Mouse (Mus musculus) naive thymus-derived CD4-positive, alpha-beta T cell, adult 2 months (primary cell): ENCODE results near the gene Ift57.

Experiments
- DNase-seq: peaks from one replicate; pipeline ENCODE4 v3.0.0-alpha.2; 2011; ENCODE audit warnings: low read depth

Gene Ift57

DNA sequence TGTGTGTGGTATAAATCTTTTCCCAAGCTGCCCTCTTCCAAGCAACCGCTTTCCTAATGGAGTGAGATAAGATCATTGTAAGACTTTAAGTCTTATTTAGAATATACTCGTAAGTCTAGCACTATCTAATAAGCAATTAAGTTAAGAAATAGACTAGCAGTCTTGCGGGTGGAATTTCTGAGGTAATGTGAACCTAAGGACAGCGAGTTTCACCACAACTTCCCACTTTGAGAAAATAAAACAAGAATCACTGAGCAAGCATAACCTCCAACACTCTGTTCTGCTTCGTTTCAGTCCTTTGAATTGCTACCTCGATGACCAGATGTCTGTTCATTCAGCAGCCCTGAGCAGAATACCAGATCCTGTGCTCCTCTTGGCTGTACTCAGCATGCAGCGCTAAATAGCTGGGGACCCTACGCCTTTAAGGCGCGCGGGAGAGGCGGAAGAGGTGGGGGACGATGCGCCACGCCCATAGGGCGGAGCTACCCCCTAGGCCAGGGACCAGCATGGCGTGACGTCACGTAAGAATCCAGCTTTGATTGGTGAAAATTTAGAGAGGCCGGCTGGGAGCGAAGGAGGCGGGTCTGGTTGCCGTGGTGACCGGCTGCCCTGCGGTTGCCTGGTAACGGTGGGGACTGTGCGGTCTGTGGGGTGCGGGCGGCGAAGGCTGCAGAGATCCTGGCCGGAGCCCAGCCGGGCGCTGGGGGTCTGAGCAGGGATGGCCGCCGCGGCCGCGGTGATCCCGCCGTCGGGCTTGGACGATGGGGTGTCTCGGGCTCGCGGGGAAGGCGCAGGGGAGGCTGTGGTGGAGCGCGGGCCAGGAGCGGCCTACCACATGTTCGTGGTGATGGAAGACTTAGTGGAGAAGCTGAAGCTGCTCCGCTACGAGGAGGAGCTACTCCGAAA lies at the start of gene Ift57:
Gene Ift57 (plus strand): TSS at position 614 of the 906 bp plus-strand sequence.
- DNase-seq: peak; percentile 99

DNA sequence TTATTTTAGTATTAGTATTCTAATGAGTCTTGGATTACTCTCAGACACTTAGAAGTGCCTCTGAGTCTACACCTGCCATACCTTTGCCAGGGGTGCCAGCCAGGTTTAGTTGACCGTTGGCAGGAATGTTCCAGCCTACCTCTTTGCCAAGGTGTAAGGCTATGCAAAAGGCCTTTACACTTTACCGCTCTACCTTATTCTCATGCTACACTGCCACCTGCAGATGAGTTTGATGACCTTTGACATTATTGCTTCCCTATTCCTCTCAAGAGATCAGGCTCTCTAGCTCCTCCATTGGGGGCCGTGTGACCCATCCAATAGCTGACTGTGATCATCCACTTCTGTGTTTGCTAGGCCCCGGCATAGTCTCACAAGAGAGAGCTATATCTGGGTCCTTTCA lies 41.9 kb upstream of the Ift57 start:
- DNase-seq: no peak

DNA sequence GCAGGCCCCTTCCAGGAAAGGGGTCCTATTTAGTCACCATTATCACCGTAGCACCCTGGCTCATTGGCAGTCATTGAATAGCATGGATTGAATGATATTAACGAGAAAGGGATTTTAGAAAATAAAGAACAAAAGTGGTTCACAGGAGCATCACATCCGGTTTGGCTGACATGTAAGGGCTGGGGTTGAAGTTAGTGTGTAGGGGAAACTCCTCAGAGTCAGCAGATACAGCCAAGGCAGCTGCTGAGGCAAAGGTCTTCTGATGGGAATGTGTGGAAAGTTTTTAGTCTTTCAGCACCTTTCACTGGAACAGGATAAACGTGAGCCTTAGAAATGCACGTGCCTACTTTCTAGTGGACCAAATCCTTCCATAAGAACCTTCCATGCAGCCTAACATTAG lies 41.0 kb upstream of the Ift57 start:
- DNase-seq: peak; percentile 42

DNA sequence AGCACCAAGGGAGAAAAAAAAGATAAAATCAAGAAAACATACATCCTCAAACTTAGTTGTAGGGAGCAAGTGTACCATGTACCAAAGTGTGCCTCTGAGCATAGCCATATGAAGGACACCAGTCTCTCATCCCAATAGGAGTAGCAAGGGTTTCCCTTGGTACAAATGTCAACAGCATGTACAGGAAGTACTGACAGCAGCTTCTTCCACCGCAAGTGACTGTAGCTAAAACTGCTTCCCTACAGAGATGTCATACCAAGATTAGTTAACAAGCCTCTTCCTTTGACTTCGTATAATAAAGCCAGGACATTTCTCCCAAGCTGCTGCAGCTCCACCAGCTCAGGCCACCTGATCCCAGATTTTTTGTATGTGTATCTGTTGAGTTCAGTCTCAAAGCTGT lies 39.9 kb upstream of the Ift57 start:
- peak; percentile 6 for DNase-seq

DNA sequence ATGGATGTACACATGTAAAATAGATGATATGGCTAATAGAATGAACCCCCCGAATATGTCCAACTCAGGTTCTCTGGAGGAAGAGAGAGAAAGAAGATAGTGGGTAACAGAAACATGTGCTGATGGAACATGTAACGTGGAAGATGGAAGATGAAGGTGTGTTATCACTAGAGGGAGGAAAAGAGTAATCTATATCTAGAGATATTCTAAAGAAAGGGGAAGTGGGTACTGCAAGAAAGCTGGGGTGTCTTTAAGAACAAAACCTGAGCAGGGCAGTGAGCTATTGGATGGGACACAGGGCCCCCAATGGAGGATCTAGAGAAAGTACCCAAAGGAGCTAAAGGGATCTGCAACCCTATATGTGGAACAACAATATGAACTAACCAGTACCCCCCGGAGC lies 38.9 kb upstream of the Ift57 start:
- DNase-seq: no peak

DNA sequence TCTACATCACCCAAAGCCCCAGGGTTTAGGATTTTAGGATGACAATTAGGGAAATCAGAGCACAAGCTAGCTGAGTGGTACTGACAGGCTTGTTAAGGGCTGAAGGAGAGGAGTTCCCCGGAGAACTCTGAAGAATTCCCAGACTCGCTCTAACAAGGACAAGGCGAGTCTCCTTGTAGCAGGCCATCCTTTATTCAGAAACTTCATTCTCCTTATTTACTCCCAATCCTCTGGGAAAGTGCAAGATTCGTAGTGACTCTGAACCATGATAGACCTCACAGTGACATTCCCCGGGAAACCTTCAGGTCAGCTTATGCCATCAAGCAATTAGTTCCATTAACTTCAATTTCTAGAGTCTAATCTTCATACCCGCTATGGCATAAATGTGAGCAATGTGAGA lies 36.8 kb upstream of the Ift57 start:
- DNase-seq: no peak

DNA sequence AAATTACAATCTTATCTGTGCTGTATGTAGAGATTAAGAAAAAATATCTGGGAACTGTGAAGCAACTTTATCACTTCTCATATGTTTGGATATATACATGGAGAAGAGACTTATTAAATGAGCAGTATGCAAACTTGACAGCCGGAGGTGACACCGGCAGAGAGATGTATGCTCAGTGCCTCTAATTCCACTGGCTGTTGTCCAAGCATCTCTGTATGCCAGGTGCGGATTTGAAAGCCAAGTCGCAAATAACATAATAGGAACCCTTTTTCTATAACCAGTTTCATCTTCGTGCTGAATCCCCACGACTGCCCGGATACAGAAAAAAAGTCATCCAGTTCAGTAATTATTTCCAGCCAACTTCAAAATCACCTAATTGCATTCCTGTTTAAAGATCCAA lies 34.4 kb upstream of the Ift57 start:
- DNase-seq: no peak

DNA sequence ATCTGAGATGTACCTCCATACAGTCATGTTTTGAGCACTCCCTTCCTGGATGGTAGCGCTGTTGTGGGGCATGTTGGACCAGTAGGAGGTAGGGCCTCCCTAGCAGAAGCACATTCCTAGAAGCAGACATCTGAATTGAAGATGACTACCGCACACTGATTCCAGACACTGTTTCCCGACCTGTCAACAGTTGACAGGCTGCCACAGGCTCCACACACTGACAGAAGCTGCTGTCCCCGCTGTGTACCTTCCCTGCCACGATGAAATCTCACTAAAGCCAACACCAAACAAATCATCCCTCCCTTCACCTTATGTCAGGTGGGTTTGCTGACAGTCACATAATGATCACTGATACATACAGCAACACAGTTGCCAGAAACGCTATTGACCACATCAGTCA lies 19.4 kb upstream of the Ift57 start:
- no peak for DNase-seq

DNA sequence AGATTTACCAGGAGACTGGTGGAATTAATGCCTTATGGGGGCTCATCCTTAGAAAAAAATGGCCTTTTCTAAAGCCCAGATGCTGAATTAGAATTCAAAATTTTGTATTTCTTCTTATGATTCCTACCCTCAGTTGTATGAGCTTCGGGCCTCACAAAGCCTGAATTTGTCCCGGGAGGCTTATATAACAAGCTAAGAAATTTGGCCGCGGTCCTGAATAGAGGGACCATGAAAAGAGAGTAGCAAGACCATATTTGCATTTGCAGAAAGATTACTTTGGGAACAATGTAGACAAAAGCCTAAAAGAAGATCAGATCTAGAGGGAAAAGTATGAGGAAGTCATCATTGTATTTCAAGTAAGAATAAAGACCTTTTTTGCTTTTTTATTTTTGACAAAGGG lies 14.1 kb upstream of the Ift57 start:
- no peak for DNase-seq

DNA sequence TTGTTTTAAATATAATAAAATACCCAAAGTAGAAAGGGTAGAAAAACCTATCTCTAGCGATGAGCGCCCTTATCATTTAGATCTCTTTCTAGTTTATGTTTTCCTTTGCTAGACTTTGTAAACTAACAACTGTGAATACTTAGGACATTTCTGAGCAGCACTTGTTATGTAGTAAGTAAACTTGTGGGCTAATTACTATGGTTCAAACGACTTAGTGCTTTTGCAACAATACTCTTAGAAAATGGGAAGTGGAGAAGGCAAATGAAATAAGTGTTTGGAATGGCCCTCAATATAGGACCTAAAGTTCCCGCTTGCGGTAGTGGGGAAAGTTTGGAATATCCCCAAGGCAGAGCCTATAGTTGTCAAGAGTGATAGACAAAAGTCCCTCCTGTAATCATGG lies 788 bp downstream of the Ift57 start:
- no peak for DNase-seq

DNA sequence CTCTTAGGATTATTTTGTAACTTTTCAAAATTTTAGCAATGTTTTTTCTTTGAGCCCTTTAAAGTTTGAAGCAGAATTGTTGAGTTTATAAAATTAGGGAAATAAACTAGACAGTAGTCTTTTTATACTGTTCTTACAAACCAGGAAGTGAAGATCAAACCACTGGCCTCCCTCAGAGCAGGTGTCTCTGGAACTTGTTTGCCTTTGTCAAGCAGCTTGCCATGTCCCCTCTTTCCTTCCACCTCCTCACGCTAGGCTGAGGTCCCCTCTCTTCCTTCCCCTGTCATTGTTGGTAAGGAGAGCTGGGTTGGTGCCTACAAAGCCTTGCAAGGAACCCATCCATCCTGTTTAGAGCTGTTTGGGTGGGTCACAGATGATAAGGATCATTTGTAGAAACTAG lies 9.0 kb downstream of the Ift57 start:
- peak; percentile 24 for DNase-seq

DNA sequence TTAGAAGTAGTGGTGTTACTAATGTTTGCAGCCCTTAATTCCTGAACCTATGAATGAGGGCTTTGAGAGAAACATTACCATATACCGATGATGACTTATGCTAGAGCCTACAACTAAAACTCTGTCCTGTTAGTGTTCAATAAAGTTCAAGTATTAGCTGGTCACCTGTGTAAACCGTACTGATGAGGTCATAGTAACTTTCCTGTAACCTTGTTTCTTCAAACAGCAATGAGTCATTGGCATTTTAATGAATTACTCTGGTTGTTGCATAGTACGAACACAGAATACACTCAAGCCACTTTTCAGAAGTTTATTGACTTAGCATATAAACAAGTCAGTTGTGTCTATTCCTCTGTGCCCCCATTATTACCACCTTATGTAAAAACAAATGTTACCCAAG lies 11.2 kb downstream of the Ift57 start:
- no peak for DNase-seq

DNA sequence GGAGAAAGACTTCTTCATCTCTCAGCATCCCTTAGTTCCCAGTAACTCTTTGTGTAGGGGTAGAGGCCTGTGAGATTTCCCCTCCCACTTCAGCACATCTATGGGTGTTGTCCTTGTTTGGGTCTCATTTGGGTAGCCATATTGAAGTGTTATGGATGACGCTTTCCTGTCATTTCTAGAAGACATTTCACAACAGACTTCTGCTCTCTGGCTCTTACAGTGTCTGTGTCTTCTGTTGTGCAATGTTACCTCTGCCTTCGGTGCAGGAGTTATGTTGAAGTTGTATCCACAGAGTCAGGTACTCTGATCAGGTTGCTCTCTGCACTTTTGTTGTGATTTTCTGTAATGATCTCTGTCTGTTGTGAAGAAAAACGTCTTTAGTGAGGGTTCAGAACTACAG lies 14.3 kb downstream of the Ift57 start:
- no peak for DNase-seq

DNA sequence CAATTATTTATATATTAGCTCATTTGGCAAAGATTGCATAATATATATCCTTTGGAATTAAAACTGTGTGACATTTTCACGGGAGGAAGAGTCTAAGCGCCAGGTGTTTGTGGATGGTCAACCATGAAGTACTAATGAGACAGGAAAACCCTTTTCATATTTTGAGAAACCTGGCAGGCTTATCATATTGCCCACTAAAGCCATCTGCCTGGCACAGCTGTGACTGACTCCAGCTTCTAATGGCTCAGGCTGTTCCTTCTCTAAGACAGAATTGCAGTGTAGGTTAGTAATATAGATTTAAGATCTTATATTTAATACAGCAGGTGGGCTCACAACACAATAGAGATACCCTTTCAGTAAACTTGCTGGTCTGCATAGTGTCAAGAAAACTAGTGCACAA lies 21.6 kb downstream of the Ift57 start:
- DNase-seq: no peak

DNA sequence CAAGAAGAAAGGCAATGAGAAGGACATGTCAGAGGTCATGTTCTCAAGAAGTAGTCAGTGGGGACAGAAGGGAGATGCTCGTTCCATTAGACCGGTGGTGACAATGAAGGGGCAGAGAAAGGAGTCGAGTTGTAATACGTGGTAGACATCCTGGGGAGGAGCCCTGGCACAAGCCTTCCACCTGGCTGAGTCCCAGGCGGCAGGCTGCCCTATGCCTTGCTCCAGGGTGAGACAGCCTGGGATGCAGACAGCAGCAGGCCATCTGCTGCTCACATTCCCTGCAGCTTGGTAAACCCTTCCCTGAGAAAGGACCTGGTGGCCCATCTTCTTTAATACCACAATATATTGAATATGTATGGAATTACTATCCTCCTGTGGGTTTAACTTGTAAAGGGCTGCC lies 22.6 kb downstream of the Ift57 start:
- DNase-seq: no peak

DNA sequence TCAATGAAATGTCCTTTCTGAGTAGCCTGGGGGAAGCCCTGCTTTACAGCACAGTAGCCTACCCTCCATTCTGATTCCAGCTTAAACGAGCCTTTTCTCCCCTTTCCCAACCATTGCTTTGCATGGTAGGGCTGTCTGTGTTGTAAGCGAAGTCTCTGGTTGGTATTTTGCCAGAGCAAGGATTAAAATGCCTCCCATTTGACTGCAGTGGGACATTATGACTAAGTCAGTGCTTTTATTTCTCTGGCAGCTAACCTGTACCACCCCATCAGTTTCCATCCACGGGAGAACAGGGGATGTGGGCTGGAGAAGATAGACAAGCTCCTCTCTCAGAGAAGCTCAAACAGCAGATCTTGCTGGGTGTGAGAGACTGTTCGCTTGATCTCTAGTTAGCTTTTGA lies 24.2 kb downstream of the Ift57 start:
- no peak for DNase-seq

DNA sequence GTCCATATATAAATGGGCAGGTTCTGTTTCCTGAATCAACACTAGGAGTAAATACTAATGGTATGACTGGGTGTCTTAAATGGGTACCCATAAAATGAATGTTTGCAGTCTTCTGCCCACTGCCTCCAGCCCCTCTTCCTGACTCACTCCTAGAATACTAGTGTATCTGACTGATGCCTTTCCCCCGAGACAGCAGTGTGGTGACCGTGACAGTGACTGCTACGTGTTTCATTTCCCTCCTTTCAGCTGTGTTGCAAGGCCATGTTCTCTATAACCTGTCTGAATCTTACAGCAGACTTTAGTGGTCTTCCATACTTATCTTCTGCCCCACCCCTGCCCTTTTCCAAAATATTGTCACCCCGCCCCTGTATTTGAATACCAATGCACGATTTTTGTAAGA lies 25.2 kb downstream of the Ift57 start:
- DNase-seq: no peak

DNA sequence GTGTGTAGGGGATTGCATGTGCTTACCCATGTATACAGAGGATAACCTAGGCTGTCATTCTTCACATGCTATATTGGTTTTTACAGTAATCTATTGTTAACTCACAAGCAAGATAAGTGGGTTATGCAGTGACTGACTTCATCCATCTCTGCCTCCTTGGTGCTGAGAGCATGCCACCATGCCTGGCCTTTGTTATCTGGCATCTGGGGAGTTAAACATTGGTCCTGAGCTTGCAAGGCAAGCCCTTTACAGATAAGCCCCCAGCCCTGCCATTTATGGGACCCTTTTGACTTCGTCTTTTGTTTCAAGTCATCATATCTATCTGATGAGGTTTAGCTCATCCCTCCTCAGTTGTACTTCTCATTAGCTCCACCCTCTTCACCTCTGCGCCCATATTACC lies 25.9 kb downstream of the Ift57 start:
- DNase-seq: no peak

DNA sequence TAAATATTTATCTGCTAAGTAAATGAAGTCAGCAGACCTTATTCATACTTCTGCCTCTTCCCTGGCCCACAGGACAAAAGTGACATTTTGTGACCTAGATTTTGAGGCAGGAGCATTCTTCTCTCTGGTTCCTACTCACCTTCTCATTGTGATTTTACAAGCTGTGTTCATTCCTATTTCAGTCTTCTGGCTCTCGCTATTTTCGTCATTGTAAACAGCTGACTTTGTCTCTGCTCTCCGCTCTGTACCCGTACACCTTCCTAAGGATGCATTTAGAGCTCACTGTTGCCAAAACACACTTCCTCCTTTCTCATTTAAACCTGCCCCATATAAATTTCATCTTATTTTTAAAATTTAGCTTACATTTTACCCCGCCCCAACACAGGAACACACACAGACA lies 26.4 kb downstream of the Ift57 start:
- no peak for DNase-seq

DNA sequence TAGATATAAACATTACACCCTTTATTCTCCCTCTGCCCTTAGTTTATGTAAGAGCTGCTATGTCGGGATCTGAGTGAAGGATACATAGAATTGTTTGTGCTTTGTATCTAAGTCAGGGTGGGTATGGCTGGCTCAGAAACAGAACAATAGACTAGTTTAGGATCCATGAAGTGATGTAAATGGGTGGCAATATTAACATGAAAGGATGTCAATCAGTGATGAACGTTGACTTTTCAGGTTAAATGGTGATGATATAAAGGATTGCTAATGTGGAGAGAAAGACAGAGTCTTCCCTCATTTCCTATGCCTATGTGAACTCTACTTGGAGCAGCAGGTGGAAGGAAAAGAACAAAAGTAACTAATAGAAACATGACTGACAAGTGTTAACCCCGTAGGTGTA lies 27.2 kb downstream of the Ift57 start:
- no peak for DNase-seq

DNA sequence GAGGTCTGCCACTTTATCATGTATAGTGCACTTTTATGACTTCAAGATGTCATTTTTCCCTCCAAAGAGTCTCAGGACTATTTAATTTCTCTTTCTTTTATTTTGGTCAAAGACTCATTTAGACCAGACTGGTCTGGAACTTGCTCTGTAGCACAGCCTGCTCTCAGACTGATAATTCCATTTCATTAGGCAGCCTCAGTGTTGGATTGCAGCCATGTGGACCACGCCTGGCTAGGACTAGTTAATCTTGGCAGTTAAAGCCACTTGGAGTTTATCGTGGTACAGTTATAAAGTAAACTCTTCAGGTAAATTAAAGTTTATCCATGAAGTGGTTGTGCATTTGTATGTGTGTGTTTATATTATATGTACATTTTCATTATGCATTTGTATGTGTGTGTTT lies 27.7 kb downstream of the Ift57 start:
- no peak for DNase-seq

DNA sequence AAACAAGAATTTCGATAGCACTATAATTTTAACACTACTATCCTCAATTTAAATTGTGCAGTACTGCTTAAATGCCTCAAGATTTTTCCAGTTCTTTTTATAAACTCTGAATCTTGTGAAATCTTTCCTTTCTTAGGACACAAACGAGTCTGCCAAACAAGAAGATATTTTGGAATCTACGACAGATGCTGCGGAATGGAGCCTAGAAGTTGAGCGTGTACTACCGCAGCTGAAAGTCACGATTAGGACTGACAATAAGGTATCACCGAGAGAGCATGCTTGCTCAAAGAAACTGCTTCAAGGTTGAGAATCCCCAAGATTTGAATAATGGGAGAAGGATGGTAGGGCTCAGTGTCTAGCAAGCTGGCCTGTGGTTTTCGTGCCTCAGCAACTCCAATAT lies 37.5 kb downstream of the Ift57 start:
- DNase-seq: no peak

DNA sequence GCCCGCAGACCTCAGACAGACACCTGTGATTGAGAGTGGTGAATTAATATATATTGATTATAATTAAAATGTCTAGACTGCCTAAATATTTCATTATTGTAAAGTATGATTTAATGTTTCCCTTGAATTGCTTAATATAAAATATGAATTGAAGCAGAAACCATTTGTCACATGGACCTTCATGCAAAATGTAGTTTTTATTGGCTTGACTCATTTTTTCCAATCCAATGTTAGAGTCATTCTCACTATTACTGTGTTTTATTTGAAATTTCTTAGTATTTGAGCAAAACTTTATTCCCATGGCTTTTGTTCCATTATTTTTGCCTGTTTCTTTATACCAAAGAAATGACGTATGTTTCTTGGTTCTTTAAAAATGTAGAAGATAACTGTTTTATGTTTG lies 48.3 kb downstream of the Ift57 start:
- no peak for DNase-seq

DNA sequence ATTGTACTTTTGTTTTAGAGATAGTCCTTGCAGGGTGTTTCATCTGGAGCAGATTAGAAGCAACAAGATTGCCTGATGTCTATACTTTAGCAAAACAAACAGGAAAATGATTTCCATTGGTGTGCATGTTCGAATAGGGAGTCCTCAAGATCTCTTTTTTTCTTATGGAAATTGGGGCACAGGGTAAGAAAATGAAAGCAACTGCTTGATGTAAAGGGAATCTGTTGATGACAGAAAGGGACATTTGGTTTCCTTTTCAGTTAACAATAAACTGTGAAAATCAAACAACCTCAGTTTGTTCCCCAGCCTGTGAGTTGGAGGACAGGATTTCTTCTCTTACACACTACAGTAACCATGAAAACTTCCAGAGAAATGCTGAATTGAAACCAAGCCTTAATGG lies 53.9 kb downstream of the Ift57 start:
- no peak for DNase-seq
